Mouse (Mus musculus) spleen, postnatal 36 days (tissue): ENCODE data around the gene Mdk.

Experiments used
- DNase-seq, 2 experiments: peaks; one replicate each; pipeline ENCODE4 v3.0.0; 2022; ENCODE audit warnings: low spot score in 2 of 2, mixed read lengths in 1 of 2

Gene Mdk

DNA sequence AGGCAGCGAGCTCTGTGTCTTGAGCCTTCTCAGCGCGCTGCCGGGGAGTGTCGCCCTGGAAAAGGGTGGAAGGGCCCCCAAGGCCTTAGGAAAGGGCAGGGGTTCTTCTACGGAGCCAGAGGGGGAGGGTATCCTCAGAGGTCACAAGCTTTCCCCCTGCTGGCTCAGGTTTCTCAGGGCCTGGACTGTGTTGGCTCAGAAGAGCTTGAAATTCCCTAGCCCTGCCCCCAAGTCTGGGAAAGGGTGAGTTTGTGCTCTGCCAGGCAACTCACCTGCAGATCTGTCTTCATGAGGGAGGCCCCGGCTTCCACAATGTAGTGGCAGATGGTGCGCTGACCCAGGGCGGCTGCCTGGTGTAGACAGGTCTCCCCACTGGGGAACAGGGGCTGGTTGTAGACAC is 1.4 kb upstream of the Mdk start:
- no peak for DNase-seq

- no peak for DNase-seq
Observed at GRCm38 (mm10) chr2:91932737-91933350, 747 bp upstream of the Mdk start.

DNA sequence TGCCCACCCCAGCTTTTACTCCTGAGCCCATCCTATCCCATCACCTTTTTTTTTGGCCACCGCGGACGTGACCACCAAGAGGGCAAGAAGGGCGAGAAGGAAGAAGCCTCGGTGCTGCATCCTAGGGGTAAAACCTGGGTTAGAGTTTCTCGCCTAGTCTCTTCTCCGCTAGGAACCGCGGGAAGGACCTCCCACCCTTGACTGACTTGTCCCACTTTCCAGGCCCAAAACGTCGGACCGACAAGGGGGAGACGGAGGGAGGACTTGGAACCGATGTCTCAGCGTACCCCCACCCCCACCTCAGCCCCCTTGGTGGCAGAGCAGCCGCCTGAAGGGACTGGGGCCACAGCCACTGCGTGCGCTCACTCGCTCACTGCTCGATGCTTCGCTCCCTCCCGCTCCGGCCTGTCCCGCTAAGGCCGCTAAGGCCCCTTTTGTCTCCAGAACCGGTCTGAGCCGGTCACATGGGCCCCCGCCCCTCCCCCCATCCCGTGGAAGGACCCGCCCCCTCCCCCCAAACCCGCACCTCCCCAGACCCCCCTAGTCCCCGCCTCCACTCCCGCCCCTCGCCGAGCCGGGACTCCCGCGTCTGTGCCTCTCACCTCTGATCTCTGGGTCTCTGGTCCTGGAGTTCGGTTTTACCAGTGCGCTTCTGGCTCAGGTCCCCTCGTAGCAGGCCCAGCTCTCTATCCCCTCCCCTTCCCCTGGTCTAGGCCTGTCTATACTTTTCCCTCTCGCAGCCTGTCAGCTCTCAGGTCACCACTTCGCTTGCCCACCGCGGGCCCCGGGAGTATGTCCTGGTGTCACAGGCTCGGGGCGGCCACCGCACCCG is 553 bp downstream of the Mdk start:
- DNase-seq, result no peak

DNA sequence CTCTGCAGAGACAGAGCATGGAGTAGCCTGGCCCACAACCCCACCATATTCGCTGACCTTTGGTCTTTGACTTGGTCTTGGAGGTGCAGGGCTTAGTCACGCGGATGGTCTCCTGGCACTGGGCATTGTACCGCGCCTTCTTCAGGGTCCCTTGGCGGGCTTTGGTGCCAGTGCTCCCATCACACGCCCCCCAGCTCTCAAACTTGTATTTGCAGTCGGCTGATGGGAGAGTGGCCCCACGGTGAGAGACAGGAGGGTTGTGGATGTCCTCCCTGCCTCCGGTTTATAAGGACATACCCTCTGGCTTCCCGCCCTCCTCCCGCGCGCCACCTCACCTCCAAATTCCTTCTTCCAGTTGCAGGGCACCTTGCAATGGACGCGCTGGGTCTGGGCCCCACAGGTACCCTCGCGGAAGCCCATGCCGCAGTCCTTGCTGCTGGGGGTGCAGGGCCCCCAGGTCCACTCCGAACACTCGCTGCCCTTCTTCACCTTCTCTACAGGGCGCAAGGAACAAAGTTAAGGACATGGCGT is 1.3 kb downstream of the Mdk start:
- DNase-seq, result no peak

GRCm38 (mm10) chr2:91929936-91930335 is 2.2 kb downstream of the Mdk start:
- no peak for DNase-seq

DNA sequence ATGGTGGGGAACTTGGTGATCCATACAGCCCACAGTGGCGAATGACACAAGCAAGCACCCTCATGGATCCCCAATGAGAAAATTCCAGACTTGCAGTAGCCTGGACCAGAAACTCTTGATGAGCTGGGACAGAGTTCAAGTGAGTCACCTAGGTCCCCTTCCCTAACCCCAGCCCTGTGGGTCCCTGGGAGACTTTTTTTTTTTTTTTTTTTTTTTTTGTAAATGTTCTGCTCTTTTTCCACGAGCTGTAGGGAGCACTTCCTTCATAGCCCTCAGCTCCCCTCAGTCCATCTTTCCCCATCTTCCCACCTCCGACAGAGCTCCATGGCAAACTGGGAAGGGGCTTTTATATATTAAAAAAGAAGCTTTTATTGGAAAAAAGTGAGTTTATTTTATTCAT is 2.6 kb downstream of the Mdk start:
- no peak for DNase-seq

DNA sequence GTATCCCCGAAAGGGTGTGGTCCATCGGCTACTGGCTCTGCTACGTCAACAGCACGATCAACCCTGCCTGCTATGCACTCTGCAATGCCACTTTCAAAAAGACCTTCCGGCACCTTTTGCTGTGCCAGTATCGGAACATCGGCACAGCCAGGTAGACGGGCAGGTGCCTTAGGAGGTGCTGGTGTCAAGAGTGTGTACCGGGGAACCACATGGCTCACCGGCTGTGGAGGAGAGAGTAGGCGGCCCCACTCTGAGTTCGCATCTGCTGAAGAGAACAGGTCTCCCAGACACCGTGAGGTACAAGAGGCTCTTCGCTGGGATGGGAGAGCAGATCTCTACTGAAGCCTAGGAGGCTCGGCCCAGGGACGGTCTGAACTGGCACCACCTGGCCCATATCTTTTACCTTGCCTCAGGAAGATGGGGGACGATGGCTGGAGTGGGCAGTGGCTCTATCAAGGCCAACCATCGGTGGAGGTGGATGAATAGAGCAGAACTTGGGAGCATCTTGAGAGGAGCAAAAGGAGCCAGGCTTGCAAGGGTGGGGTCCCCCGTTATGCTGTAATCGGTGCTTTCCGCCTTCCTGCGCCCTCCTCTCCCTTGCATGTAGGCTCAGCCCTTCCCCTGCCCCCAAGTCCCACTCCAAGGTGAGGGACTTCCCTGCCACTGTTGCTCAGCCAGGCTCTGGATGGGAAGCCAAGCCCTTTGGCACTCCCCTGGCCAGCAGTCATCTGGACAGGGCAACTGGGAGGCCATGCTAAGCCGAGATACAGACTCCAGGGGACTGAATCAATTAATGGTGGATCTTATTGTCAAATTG is 3.4 kb downstream of the Mdk start:
- DNase-seq, result no peak

DNA sequence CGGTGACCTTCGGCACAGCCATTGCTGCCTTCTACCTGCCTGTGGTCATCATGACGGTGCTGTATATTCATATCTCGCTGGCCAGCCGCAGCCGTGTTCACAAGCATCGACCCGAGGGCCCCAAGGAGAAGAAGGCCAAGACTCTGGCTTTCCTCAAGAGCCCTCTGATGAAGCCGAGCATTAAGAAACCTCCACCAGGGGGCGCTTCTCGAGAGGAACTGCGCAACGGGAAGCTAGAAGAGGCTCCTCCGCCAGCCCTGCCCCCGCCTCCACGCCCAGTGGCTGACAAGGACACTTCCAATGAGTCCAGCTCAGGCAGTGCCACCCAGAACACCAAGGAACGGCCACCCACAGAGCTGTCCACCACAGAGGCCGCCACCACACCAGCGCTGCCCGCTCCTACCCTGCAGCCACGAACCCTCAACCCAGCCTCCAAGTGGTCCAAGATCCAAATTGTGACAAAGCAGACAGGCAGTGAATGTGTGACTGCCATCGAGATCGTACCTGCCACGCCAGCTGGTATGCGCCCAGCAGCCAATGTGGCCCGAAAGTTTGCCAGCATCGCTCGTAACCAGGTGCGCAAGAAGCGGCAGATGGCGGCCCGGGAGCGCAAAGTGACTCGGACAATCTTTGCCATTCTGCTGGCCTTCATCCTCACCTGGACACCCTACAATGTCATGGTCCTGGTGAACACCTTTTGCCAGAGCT is 4.1 kb downstream of the Mdk start:
- peak; percentile 54 to 67 for DNase-seq

DNA sequence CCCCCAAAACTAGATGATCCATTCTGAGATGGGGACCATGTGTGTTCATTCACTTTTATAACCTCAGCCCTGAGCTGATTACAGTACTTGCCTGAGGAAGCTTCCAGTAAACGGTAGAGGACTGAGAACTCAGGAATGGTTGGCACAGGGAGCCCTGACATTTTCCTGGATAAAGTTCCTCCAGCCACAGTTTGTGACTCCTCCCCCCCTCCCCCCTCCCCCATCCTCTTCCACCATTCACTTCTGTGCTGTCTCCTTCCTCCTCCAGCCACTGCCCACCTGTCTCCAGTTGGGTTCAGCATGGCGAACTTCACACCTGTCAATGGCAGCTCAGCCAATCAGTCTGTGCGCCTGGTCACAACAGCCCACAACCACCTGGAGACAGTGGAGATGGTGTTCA is 5.1 kb downstream of the Mdk start, which contains the start of gene Chrm4:
Gene Chrm4, plus strand, starts transcription at position 301 of the 400 bp plus-strand sequence.
- DNase-seq, result no peak

DNA sequence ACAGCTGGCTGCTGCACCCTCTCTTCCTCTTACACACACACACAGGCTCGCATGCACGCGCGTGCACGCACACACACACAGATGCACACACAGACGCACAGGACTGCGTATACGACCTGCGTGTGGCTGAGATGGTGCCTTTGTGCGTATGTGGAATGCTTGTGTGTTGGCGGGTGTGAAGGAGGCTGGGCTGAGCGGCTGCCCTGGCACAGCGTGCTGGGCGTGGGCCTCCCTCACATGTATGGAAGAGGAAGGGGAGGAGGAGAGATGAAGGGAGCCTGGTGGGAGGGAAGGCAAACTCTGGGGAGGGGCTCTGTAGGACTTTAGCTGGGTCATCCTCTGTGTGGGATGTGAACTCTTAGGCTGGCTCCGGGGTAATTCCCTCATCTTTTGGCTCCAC is 6.7 kb downstream of the Mdk start:
- no peak for DNase-seq

- DNase-seq, result no peak
Observed at GRCm38 (mm10) chr2:91924726-91925125, 7.4 kb downstream of the Mdk start.

GRCm38 (mm10) chr2:91923415-91924337 is 8.4 kb downstream of the Mdk start:
- peak; percentile 50 to 56 for DNase-seq

- no peak for DNase-seq
Observed at GRCm38 (mm10) chr2:91922586-91923414, 9.3 kb downstream of the Mdk start.

DNA sequence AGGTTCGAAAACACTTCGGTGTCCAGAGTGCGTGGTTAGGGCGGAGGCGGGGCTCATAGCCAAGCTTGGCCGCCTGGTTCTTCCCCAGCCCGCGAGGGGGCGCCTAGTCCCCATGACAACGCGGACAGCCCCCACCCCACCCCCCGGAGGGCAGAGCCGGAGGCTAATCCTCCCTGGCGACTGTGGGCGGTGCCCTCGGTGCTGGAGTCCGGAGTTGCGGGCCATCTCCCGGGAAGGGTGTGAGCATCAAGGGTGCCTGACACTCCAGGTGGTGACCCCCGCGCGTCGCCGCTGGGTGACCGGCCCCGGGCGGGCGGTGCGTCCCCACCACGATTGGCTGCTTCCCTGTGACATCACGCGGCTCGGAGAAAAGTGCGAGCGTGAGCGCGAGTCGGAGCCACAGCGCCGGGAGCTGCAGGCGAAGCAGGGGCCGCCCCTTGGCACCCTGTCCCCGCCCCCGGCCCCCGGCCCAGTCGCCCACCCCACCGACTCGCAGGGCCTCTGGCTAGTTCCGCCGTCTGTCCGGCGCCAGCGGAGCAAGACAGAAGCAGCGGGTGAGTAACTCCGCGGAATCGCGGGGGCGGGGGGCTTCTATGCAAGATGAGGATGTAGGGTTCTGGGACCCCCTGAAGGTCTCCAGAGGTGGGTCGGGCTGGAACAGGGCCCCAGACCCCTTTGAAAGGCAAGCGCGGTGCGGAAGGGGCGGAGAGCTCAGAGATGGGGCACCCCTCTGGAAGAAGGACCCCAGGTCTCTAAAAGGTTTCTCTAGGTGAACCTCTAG is 10.1 kb downstream of the Mdk start:
- peak in 1 of 2 experiments; percentile 27 for DNase-seq

- peak in 1 of 2 experiments; percentile 30 for DNase-seq
Observed at GRCm38 (mm10) chr2:91921181-91921789, 10.8 kb downstream of the Mdk start.

DNA sequence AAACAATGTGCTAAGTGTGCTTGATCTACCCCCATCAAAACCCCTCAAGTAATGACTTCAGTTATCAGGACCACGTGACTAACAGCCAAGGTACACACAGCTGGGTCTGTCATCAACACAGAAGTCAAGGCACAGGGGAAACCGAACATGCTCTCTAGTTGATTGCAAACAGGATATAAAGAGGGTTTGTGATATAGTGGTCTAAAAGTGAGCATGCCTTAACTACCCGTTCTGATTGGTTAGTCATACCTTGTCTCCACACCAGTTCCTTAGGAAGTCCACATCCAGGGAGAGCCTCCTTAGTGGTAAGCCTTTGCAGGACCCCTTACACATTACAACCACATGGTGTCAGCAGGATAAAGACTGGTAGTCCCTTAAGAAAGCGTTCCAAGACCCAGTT is 12.0 kb downstream of the Mdk start:
- no peak for DNase-seq

DNA sequence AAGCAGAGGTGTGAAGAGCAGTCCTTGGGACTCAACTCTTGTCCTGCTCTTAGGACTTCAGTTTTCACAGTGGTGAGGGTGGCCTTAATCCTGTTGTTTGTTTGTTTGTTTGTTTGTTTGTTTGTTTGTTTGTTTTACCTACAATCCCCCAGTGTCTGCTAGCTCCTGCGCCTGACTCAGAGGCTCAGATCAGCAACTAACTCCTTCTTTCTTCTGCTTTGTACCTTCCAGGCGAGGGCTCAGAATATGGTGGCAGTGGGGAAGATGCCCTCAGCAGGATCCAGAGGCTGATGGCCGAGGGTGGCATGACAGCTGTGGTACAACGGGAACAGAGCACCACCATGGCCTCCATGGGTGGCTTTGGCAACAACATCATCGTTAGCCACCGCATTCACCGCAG is 15.0 kb downstream of the Mdk start:
- no peak for DNase-seq

DNA sequence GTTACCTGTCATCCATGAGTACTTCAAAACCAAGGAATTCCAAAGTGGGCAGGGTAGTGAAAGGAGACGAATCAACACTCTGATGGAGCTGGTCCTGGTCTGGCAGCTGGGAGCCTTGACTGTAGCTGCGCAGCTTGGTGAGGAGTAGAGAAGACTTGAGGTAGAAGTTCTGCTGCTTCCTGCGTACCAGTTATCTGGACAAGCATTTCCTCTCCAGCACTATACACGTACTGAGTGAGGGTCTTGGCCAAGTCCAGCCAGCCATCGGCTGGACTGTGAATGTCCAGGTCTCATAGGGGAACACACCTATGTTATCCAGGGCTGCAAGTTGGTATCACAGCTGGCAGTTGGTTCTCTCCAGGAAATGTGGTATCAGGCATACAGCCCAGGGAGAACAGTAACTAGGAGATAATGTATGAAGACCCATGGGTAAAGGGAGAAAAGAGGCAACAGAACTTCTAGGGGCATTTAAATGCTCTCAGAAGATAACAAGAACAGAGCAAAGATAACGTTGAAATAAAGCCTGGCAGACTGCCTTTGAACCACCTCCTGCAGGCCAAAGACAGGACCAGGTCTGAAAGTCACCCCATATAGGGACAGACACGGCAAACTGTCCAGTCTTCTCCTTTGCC is 15.6 kb downstream of the Mdk start:
- no peak for DNase-seq
